Mouse (Mus musculus) liver, embryonic 14.5 days (tissue): ENCODE data around the gene S100a8.

ENCODE experiments used
- CTCF ChIP-seq: IDR thresholded peaks from 2 replicates; pipeline ENCODE4 v1.5.1; 2016; ENCODE audit warnings: antibody characterized with exemption, low read depth, control low read depth
- EP300 ChIP-seq: IDR thresholded peaks from 2 replicates; pipeline ENCODE4 v1.6.1; 2016; ENCODE audit warnings: antibody characterized with exemption, low read depth

DNA sequence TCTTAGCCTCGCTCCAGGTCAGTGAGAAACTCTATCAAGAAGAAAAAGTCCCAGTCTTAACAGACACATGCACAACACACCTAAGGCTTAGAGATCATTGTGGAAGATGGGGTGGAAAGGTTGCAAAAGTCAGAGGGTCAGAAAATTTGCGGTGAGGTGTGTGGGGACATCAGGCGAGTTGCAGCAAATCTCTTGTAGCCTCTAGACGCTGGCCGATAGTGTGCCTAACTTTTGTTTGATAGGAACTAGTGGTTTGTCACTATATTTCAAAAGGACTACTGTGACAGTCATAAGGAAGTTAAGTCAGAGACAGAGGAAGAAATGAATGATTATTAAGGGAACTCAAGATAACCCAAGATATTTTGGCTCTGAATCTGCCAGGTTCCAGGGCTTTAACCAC, 41.4 kb upstream of the S100a8 start:
- TF ChIP-seq CTCF (no peak), EP300 (no peak)
